Mouse (Mus musculus) gastrocnemius, postnatal 25 days (tissue): ENCODE results near the gene Il21r. TPM values are rescaled to one million over a fixed set of nuclear protein-coding genes. Genes with fewer than 3 reads are reported as not detected.

Experiments used
- DNase-seq: peaks from one replicate; pipeline ENCODE4 v3.0.0; 2022
- total RNA-seq, 2 experiments: library from RNA; stranded (reverse); gene quantifications; 1 replicate in 1 of 2; 2 replicates in 1 of 2; pipeline ENCODE4 v1.2.3; 2021

Gene Il21r
- total RNA-seq, 2 experiments from 2014 or later, result 0.15 to 0.27 TPM

- no peak for DNase-seq
Observed at GRCm38 (mm10) chr7:125645413-125645812, 42.2 kb downstream of the Il21r start.

- no peak for DNase-seq
Observed at GRCm38 (mm10) chr7:125649013-125649412, 45.8 kb downstream of the Il21r start.

- no peak for DNase-seq
Observed at GRCm38 (mm10) chr7:125657511-125657910, 54.3 kb downstream of the Il21r start.

GRCm38 (mm10) chr7:125663654-125664053 is 60.4 kb downstream of the Il21r start:
- DNase-seq, result no peak

- no peak for DNase-seq
Observed at GRCm38 (mm10) chr7:125670865-125671264, 67.6 kb downstream of the Il21r start.

- DNase-seq, result no peak
Observed at GRCm38 (mm10) chr7:125671396-125671795, 68.2 kb downstream of the Il21r start.

GRCm38 (mm10) chr7:125674916-125675315 is 71.7 kb downstream of the Il21r start:
- no peak for DNase-seq

- DNase-seq, result no peak
Observed at GRCm38 (mm10) chr7:125678756-125679155, 75.5 kb downstream of the Il21r start.

- no peak for DNase-seq
Observed at GRCm38 (mm10) chr7:125679936-125680335, 76.7 kb downstream of the Il21r start.

Other genes starting within 250 kb of the Il21r start
- gene Kdm8, start 158.8 kb upstream of the Il21r start, total RNA-seq, result 1 to 10 TPM; 4.1 to 4.5 TPM
- 1 to 10 TPM; 9.3 TPM for gene Nsmce1, start 111.8 kb upstream of the Il21r start, total RNA-seq
- gene Il4ra, start 51.3 kb upstream of the Il21r start, total RNA-seq, result 1 to 10 TPM; 4.3 to 4.7 TPM
- gene Gtf3c1, start 104.4 kb downstream of the Il21r start, total RNA-seq, result 10 to 100 TPM; 28.4 to 29.0 TPM
- 1 to 10 TPM; 4.7 to 9.0 TPM for gene D430042O09Rik, start 104.5 kb downstream of the Il21r start, total RNA-seq